Mouse (Mus musculus) stomach, embryonic 16.5 days (tissue): ENCODE measurements at regions not wholly inside any gene's neighbourhood (a gene's known extent, or its start where the extent isn't known, plus 50 kb on each side); places are given as distances from the start of the nearest gene placed in this dataset.

ENCODE experiments used
- ATAC-seq: fragments of 200-750 bp; cut with Nextera tagmentation; 2 replicates; pipeline ENCODE4 v1.8.0; 2017; ENCODE audit warnings: moderate number of reproducible peaks, moderate TSS enrichment; ENCODE audit not compliant: insufficient read depth, low FRiP score
- H3K27ac ChIP-seq: fragments of 300-500 bp; sonication (generic); 2 replicates; pipeline ENCODE4 v1.5.1; 2014; ENCODE audit warnings: low read length
- H3K27me3 ChIP-seq: fragments of 300-500 bp; sonication (generic); 2 replicates; pipeline ENCODE4 v1.6.1; 2014; ENCODE audit warnings: low read length, control low read depth, mixed read lengths; ENCODE audit not compliant: control insufficient read depth, insufficient read depth
- H3K36me3 ChIP-seq: fragments of 300-500 bp; sonication (generic); 2 replicates; pipeline ENCODE4 v1.6.1; 2014; ENCODE audit warnings: low read length; ENCODE audit not compliant: control insufficient read depth, insufficient read depth
- H3K4me1 ChIP-seq: fragments of 300-500 bp; sonication (generic); 2 replicates; pipeline ENCODE4 v1.6.1; 2014; ENCODE audit warnings: low read length, control low read depth, mixed read lengths; ENCODE audit not compliant: control insufficient read depth, insufficient read depth
- H3K4me2 ChIP-seq: fragments of 300-500 bp; sonication (generic); 2 replicates; pipeline ENCODE4 v1.6.1; 2014; ENCODE audit warnings: low read depth, low read length, mixed read lengths
- H3K4me3 ChIP-seq: fragments of 300-500 bp; sonication (generic); replicated peaks from 2 replicates; pipeline ENCODE4 v1.5.1; 2014; ENCODE audit warnings: mild to moderate bottlenecking, low read length
- H3K9ac ChIP-seq: fragments of 300-500 bp; sonication (generic); 2 replicates; pipeline ENCODE4 v1.6.1; 2014; ENCODE audit warnings: low read length
- H3K9me3 ChIP-seq: fragments of 300-500 bp; sonication (generic); replicated peaks from 2 replicates; pipeline ENCODE4 v1.6.1; 2016; ENCODE audit warnings: low read length, control low read depth; ENCODE audit not compliant: control insufficient read depth
- WGBS: fragments of 180-500 bp; shearing (Covaris S2); extraction: QIAGEN DNeasy Blood & Tissue Kit; methylation state at CpG from one replicate; pipeline ENCODE4 v1.1.7; 2014; 5-methylcytosine and 5-hydroxymethylcytosine counted together

DNA sequence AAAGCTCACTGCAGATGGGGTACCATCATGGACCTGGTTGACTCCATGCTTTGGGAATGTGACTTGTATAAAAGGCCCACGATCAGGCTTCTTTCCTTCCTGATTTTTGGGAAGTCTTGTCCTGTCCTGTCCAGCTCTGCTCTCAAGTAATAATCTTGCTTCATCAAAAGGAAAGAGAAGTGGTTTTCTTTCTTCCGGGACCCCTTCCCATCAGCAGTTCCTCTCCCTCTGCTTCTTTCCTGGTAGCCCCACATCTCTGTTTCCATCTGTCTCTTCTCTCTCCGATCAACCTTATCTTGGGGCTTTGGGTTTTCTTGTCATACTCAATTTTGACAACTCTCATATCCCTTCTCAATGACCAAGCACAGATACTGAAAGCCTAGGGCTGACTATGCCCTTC, 1301.4 kb upstream of the A1bg start:
- H3K4me3 ChIP-seq = no peak overlapping the region
- ATAC-seq = no peak
- no peak overlapping the region for H3K27ac ChIP-seq
- no peak overlapping the region for H3K4me2 ChIP-seq
- H3K36me3 ChIP-seq = no peaks in the 10 kb centered on the region
- H3K4me1 ChIP-seq = no peaks in the 10 kb centered on the region
- H3K9ac ChIP-seq = no peak overlapping the region
- no peaks in the 10 kb centered on the region for H3K9me3 ChIP-seq
- 88% methylated on average over 3 of the region's 3 CpGs for WGBS
- no peaks in the 10 kb centered on the region for H3K27me3 ChIP-seq

DNA sequence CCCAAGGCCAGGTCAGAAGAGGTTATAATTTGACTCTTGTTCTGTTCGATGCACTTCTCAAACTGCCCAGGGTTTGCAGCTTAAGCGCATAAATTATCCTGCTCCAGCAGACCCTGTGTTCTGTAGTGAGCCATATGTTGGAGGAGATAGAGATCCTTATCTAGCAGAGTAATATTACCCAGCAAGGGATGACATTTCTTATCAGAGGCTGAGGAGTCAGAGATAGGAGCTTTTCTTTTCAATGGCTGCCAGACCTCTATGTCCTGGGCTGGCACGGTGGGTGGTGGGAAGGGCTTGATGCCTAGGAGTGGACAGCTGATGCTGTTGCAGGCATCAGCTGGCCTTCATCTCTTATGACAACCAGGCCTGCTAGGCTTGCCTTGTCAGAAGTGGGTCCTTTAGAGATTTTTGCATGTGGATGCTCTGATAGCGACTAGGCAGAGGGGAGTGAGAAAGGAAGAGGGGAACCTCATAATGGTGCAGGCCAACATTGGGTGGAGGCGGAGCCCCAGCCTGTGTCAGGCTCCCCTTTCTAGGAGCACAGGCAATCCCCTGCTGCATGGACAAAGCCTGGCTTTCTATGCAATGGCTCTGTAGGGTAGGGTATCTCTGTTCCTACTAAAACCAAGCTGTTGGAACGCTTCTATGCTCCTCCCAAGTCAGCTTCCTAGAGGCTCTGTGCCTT, 1300.5 kb upstream of the A1bg start:
- H3K36me3 ChIP-seq = no peaks in the 10 kb centered on the region
- H3K9ac ChIP-seq = no peak overlapping the region
- H3K9me3 ChIP-seq = no peaks in the 10 kb centered on the region
- no peaks in the 10 kb centered on the region for H3K27me3 ChIP-seq
- H3K4me2 ChIP-seq = no peak overlapping the region
- no peak overlapping the region for H3K4me3 ChIP-seq
- H3K27ac ChIP-seq = no peak overlapping the region
- H3K4me1 ChIP-seq = no peaks in the 10 kb centered on the region
- 75% methylated on average over 6 of the region's 6 CpGs for WGBS
- ATAC-seq = no peak

DNA sequence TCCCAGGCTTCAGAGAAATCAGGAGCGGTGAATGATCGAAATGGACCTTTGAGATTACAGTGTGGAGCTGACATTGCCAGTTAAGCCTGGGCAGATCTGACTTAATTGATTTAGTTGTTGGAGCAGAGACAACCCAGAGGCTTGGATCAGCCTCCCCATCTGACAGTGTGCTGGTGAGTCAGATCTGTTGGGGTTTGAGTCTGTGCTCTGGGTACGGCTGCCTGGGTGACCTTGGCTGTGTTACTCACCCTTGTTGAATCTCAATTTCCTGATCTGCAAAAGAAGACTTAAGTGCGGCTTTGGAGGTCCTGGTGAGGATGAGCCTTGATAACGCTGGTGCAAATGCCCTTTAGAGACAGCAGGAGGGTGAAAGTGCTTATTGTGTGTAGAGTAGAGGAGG, 1299.9 kb upstream of the A1bg start:
- Histone ChIP-seq H3K27me3 (no peaks in the 10 kb centered on the region), H3K9me3 (no peaks in the 10 kb centered on the region), H3K9ac (no peak overlapping the region), H3K36me3 (no peaks in the 10 kb centered on the region), H3K4me3 (no peak overlapping the region), H3K4me1 (no peaks in the 10 kb centered on the region), H3K4me2 (no peak overlapping the region), H3K27ac (no peak overlapping the region)
- WGBS = 70% methylated on average over 5 of the region's 5 CpGs
- no peak for ATAC-seq

DNA sequence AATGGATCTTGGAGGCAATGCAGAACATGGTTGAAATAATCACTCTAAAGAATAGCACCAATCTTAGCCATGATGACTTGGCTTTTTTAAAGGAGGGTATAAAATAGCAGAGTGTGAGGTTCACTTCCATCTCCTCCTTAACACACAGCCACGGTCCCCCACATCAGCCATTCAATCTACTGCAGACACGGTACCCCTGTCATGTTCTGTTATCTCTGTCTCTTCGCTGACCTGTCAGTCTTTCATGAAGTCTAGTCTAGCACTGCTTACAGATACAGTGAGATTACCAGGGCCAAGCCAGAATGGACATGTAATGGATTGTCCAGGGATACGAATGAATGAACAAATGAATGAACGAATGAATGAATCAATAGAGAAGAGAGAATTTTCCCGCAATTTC, 1299.4 kb upstream of the A1bg start:
- no peak overlapping the region for H3K27ac ChIP-seq
- no peaks in the 10 kb centered on the region for H3K4me1 ChIP-seq
- no peak overlapping the region for H3K9ac ChIP-seq
- 90% methylated on average over 6 of the region's 6 CpGs for WGBS
- H3K4me2 ChIP-seq = no peak overlapping the region
- H3K9me3 ChIP-seq = no peaks in the 10 kb centered on the region
- no peak overlapping the region for H3K4me3 ChIP-seq
- ATAC-seq = no peak
- H3K27me3 ChIP-seq = no peaks in the 10 kb centered on the region
- no peaks in the 10 kb centered on the region for H3K36me3 ChIP-seq

DNA sequence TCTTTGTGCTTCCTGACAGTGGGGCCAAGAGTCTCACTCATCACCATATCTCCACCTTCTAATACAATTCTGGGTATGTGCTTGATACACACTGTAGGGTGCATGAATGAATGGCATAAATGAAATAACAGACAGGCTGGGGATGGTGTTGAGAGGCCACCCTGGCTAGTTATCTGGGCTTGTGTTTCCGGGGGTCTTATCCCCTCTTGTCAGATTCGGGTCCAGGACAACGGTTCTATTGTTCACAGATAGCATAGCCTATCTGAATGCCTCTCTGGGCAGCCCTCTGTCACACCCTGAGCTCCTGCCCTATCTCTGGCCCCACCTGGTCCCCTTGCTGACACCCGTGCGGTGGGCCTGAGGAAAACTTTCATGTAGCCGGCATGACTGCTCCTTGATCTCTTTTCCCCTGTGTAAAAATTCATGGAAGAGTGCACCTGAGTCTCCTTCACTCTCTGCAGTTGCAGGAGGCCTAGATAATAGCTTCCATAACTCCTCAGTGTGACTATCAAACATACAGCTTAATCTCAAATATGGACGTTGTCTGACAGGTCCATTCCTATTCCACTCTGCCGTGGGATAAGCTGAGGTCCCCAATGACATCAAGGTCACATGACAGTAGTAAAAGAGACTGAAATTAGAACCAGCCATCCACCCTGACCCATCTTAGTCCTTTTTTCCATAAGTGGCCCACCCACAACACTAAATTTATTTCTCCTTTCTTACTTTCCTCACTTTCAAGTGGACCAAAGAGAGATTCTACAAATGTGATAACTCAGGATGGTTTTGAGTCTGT, 1298.4 kb upstream of the A1bg start:
- 75% methylated on average over 8 of the region's 8 CpGs for WGBS
- H3K4me1 ChIP-seq = no peaks in the 10 kb centered on the region
- no peak for ATAC-seq

DNA sequence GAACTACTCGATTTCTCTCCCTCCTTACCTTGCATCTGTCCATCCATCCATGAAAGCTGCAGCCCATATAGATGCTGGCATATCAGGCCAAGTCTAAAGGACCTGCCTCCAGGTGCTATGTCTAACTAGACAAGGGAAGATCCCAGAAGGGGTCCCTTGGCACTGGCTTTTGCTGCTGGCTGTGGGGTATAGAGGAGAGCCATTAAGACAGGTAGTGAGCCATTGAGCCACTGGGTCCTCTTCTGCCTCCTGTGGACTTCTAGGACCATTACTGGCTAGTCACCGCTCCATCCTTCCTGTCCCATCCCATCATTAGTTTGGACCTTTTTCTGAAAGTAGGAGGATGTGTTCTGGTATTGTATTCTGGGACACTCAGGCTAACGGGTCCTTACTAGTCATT, 1297.8 kb upstream of the A1bg start:
- Histone ChIP-seq H3K27ac (no peak overlapping the region), H3K4me3 (no peak overlapping the region), H3K9me3 (no peaks in the 10 kb centered on the region), H3K4me2 (no peak overlapping the region), H3K27me3 (no peaks in the 10 kb centered on the region), H3K9ac (no peak overlapping the region), H3K36me3 (no peaks in the 10 kb centered on the region), H3K4me1 (no peaks in the 10 kb centered on the region)
- 89% methylated on average over 3 of the region's 3 CpGs for WGBS
- no peak for ATAC-seq

More for the DNA sequence above, 1298.4 kb upstream of the A1bg start:
- no peak overlapping the region for H3K9ac ChIP-seq
- H3K4me2 ChIP-seq = no peak overlapping the region
- H3K9me3 ChIP-seq = no peaks in the 10 kb centered on the region
- no peaks in the 10 kb centered on the region for H3K27me3 ChIP-seq
- H3K27ac ChIP-seq = no peak overlapping the region
- H3K4me3 ChIP-seq = no peak overlapping the region
- no peaks in the 10 kb centered on the region for H3K36me3 ChIP-seq

DNA sequence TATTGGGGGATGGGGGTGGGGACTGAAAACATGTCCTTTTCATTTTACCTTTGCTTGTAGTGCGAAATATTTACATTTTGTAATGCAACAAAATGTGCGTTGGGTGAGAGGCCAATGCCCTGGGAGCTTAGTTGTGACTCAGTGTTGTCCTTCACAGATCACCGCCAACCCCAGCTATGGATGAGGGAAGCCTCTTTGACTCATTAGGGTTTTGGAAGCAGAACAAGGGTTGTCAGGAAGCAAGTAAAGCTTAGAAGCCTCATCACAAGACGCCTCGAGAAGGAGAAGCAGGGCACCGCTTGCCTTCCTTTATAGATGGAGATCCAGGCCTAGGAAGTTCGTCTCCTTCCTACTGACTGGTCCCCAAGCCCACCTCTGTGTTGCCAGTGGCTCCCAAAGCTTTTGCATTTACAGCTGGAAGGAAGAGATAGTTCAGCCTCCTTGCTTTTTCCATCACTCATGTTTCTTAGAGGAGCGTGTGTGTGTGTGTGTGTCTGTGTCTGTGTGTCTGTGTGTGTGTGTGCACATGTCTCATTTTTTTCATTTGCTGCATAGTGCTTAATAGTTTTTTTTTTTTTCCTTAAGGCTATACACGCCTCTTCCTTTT, 1297.2 kb upstream of the A1bg start:
- Histone ChIP-seq H3K9me3 (no peaks in the 10 kb centered on the region), H3K27me3 (no peaks in the 10 kb centered on the region), H3K4me3 (no peak overlapping the region), H3K9ac (no peak overlapping the region), H3K4me1 (no peaks in the 10 kb centered on the region), H3K36me3 (no peaks in the 10 kb centered on the region), H3K27ac (no peak overlapping the region), H3K4me2 (no peak overlapping the region)
- no peak for ATAC-seq
- 93% methylated on average over 9 of the region's 9 CpGs for WGBS

DNA sequence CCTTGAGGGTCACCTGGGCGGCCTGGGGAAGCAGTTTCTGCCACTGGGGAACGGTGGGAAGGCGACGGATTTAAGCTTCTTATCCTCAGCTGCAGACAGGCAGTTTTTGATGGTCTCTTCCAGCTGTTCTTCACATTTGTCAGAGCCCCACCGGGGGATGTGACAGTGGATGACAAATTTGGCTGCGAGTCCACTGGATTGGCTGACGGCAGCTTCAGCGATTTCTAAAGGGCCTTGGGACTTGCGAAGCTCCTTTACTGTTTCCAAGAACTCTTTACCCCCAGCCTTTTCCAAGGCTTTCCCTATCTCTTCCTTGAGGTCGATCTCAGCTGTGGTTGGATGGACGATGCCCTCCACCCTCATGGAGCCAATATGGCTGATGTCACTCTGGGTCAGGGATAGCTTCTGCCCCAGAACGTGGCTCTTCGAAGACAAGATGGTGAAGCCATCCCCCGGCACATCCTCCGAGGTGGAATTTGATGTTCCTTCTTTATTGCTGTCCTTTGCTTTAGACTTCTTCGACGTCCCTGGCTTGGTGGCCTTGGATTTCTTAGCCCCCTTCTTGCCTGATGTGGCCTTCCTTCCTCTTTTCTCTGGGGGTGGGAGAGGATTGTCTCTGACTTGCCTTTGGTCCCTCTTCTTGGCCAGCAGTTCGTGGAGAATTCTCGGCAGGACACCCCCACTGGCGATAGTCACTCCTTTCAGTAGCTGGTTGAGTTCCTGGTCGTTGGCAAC, 1295.7 kb upstream of the A1bg start:
- WGBS = 83% methylated on average over 21 of the region's 21 CpGs
- Histone ChIP-seq H3K4me2 (no peak overlapping the region), H3K9me3 (no peaks in the 10 kb centered on the region), H3K27me3 (no peaks in the 10 kb centered on the region), H3K4me1 (no peaks in the 10 kb centered on the region), H3K36me3 (no peaks in the 10 kb centered on the region), H3K9ac (no peak overlapping the region), H3K27ac (no peak overlapping the region), H3K4me3 (no peak overlapping the region)
- no peak for ATAC-seq
